Comparison of ENCODE assay signal across 8 mouse cellular contexts in the genomic region with DNA sequence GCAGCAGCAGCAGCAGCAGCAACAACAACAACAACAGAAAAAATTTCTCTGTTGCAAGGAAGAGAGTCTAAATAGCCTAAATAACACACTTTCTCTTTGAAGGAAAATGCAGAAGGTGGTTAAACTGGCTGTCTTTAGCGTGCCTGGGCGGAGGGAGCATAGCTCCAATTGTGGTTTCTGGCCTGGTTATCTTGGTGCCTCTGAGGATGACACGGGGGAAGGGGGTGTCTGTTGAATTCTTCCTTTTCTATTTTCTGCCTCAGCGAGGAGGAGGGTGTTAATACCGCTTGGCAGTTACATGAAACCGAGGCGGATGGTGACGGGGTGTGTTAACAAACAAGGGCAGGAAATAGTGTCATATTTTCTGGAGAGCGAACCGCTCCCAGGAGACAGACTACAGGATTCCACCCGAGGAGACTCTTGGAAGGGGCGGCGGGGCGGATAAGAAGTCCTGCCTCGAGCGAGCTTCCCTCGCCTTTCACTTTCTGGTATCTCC. TPM values are rescaled to one million over a fixed set of nuclear protein-coding genes. Genes with fewer than 3 reads are reported as not detected.
DNase-seq lines count a peak whose midpoint lies in the region; ATAC-seq and TF ChIP-seq lines count a peak whose summit lies in the region.

No protein-coding gene starts in this region.

- peak overlapping the region; percentile 51; the same call in 1 of the 2 replicates for H3K9ac ChIP-seq in embryonic facial prominence, embryonic 13.5 days
- no peak overlapping the region for H3K9ac ChIP-seq in limb, embryonic 12.5 days (replicated peaks)
- no peak overlapping the region for H3K9ac ChIP-seq in midbrain, embryonic 12.5 days (replicated peaks)

- WGBS in embryonic facial prominence, embryonic 13.5 days, result 26% methylated on average over 17 of the region's 17 CpGs
- WGBS in kidney, adult 2 months, result 6% methylated on average over 17 of the region's 17 CpGs
- WGBS in limb, embryonic 12.5 days, result 37% methylated on average over 17 of the region's 17 CpGs
- 41% methylated on average over 17 of the region's 17 CpGs for WGBS in midbrain, embryonic 12.5 days

- no peak for TF ChIP-seq POLR2A in kidney, adult 2 months (IDR thresholded peaks at IDR 0.05; ENCODE audit: low read depth, low read length)

- peak overlapping the region; percentile 35 for H3K4me3 ChIP-seq in embryonic facial prominence, embryonic 13.5 days
- peak overlapping the region; percentile 45 for H3K4me3 ChIP-seq in kidney, adult 2 months (ENCODE audit: insufficient read depth, low read depth, low read length)
- peak overlapping the region; percentile 17 for H3K4me3 ChIP-seq in limb, embryonic 12.5 days (replicated peaks)
- peak overlapping the region; percentile 6; the same call in 1 of the 2 replicates for H3K4me3 ChIP-seq in midbrain, embryonic 12.5 days

- peak overlapping the region; percentile 59 for H3K4me2 ChIP-seq in embryonic facial prominence, embryonic 13.5 days
- peak overlapping the region; percentile 51 for H3K4me2 ChIP-seq in limb, embryonic 12.5 days
- H3K4me2 ChIP-seq in midbrain, embryonic 12.5 days (replicated peaks), result peak overlapping the region; percentile 41

- no peaks in the 10 kb centered on the region for H3K36me3 ChIP-seq in embryonic facial prominence, embryonic 13.5 days
- no peaks in the 10 kb centered on the region for H3K36me3 ChIP-seq in kidney, adult 2 months (ENCODE audit: control insufficient read depth, insufficient read depth, low read length)
- no peaks in the 10 kb centered on the region for H3K36me3 ChIP-seq in limb, embryonic 12.5 days
- H3K36me3 ChIP-seq in midbrain, embryonic 12.5 days, result no peaks in the 10 kb centered on the region

- H3K9me3 ChIP-seq in embryonic facial prominence, embryonic 13.5 days, result no peaks in the 10 kb centered on the region
- 0 out of 2 replicates have a peak, but pooled peaks cover 3% of the 10 kb centered on the region for H3K9me3 ChIP-seq in limb, embryonic 12.5 days
- no peaks in the 10 kb centered on the region for H3K9me3 ChIP-seq in midbrain, embryonic 12.5 days

- peak; percentile 8 to 16 for DNase-seq in urinary bladder, adult 18-20 months (ENCODE audit: low spot score in 2 of 2)
- DNase-seq in urinary bladder, postnatal 4 days (ENCODE audit: low spot score in 2 of 2), result no peak
- DNase-seq in heart, adult 8-10 months (ENCODE audit: low spot score), result peak; percentile 84
- peak; percentile 81 for DNase-seq in kidney, adult 2 months
- peak; percentile 67 for DNase-seq in thymus, postnatal 4 days

- 0 out of 2 replicates have a peak overlapping the region, but pooled peaks have one; percentile 11 for H3K27ac ChIP-seq in embryonic facial prominence, embryonic 13.5 days
- H3K27ac ChIP-seq in kidney, adult 2 months (ENCODE audit: insufficient read depth, low read depth, low read length), result no peak overlapping the region
- no peak overlapping the region for H3K27ac ChIP-seq in limb, embryonic 12.5 days
- no peak overlapping the region for H3K27ac ChIP-seq in midbrain, embryonic 12.5 days (replicated peaks)

- peaks cover 12% of the 10 kb centered on the region for H3K4me1 ChIP-seq in embryonic facial prominence, embryonic 13.5 days
- no peaks in the 10 kb centered on the region for H3K4me1 ChIP-seq in kidney, adult 2 months (ENCODE audit: control insufficient read depth, insufficient read depth, low read length)
- H3K4me1 ChIP-seq in limb, embryonic 12.5 days (replicated peaks), result 0 out of 2 replicates have a peak, but pooled peaks cover 4% of the 10 kb centered on the region
- H3K4me1 ChIP-seq in midbrain, embryonic 12.5 days, result peaks cover 6% of the 10 kb centered on the region

- ATAC-seq in embryonic facial prominence, embryonic 13.5 days (ENCODE audit: insufficient number of reproducible peaks, insufficient read depth, low FRiP score, low TSS enrichment, low read depth), result no peak
- ATAC-seq in limb, embryonic 12.5 days (ENCODE audit: insufficient number of reproducible peaks, insufficient read depth, low FRiP score, low TSS enrichment, low read depth), result no peak
- no peak for ATAC-seq in midbrain, embryonic 12.5 days (ENCODE audit: low FRiP score, low read depth)

- 0 out of 2 replicates have a peak, but pooled peaks cover 3% of the 10 kb centered on the region for H3K27me3 ChIP-seq in embryonic facial prominence, embryonic 13.5 days
- no peaks in the 10 kb centered on the region for H3K27me3 ChIP-seq in kidney, adult 2 months (replicated peaks; ENCODE audit: control insufficient read depth, insufficient read depth, low read length)
- H3K27me3 ChIP-seq in limb, embryonic 12.5 days, result no peaks in the 10 kb centered on the region
- H3K27me3 ChIP-seq in midbrain, embryonic 12.5 days, result no peaks in the 10 kb centered on the region; the same call in 1 of the 2 replicates

- TF ChIP-seq CTCF in kidney, adult 2 months (conservative IDR thresholded peaks at IDR 0.05; ENCODE audit: insufficient read depth, insufficient read length, low read depth, low read length), result no peak

RNA-seq across cellular contexts. Expression of gene Gm525, which starts 27.2 kb away (rescaled TPM):
- polyA plus RNA-seq in embryonic facial prominence, embryonic 13.5 days (2015; fragmentation: Nextera tagmentation; extraction: Ambion mirVana), result 1.7 and 2.0 TPM in 2 replicates
- under 1 TPM in 1 of 4 experiments, not detected in 3; 0.60 TPM for total RNA-seq in heart, adult 8-10 months (2022)
- polyA plus RNA-seq in kidney, adult 2 months (2012; rRNA removed), result 0.69 and 1.6 TPM in 2 replicates
- 0.73 and 0.83 TPM in 2 replicates for polyA plus RNA-seq in limb, embryonic 12.5 days (2016; fragmentation: Nextera tagmentation; extraction: Ambion mirVana)
- polyA plus RNA-seq in midbrain, embryonic 12.5 days (2016; fragmentation: Nextera tagmentation; extraction: Ambion mirVana), result not detected in 2 replicates

RNA-seq across cellular contexts. Expression of gene Dgke, which starts 34.2 kb away (rescaled TPM):
- polyA plus RNA-seq in embryonic facial prominence, embryonic 13.5 days (2015; fragmentation: Nextera tagmentation; extraction: Ambion mirVana), result 4.8 and 5.1 TPM in 2 replicates
- total RNA-seq in heart, adult 8-10 months (2022), result 10 to 100 TPM in 2 of 4 experiments, 1 to 10 TPM in 2; 7.6 to 14.8 (median 11.0) TPM
- 2.4 and 2.8 TPM in 2 replicates for polyA plus RNA-seq in kidney, adult 2 months (2012; rRNA removed)
- 5.5 and 6.6 TPM in 2 replicates for polyA plus RNA-seq in limb, embryonic 12.5 days (2016; fragmentation: Nextera tagmentation; extraction: Ambion mirVana)
- 9.5 and 9.6 TPM in 2 replicates for polyA plus RNA-seq in midbrain, embryonic 12.5 days (2016; fragmentation: Nextera tagmentation; extraction: Ambion mirVana)

Comparison
In these comparisons a context has a peak if more than half of its experiments do, and no peak if none do; other contexts are left out.
1. DNase-seq: peak in urinary bladder, adult 18-20 months (2 of 2), heart, adult 8-10 months (single experiment), kidney, adult 2 months (single experiment) and thymus, postnatal 4 days (single experiment); none in urinary bladder, postnatal 4 days (0 of 2).
2. Peak in every context shown above with its lines, with median percentiles within 50 percentile points of each other: H3K4me2 ChIP-seq and H3K4me3 ChIP-seq.